Mouse (Mus musculus) olfactory bulb, adult 2 months (tissue): ENCODE measurements around the gene Nlk.

Source experiments
- CTCF ChIP-seq: fragments of 200-500 bp; IDR thresholded peaks from 2 replicates; pipeline ENCODE4 v1.5.1; 2012; ENCODE audit warnings: low read depth, mild to moderate bottlenecking, low read length, moderate library complexity; ENCODE audit not compliant: insufficient read depth
- POLR2A ChIP-seq: fragments of 200-500 bp; IDR thresholded peaks from 2 replicates; pipeline ENCODE4 v1.6.1; 2012; ENCODE audit warnings: mild to moderate bottlenecking, low read depth, low read length, moderate library complexity; ENCODE audit not compliant: insufficient read depth

DNA sequence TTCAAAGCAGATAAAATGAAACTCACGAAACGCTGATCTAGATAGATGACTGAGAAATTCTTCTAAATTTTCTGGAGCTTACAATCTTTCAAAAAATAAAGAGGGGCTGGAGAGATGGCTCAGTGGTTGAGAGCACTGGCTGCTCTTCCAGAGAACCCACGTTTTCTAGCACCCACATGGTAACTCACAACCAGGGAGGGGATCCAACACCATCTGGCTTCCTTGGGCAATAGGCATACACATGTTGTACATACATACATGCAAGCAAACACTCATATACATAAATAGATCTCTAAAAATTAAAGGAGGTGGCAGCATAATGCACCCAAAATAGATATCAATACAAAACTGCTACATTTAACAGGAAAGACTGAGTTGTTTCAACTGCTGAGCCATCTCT is 16.1 kb downstream of the Nlk start:
- TF ChIP-seq POLR2A = no peak
- TF ChIP-seq CTCF = no peak
